Mouse (Mus musculus) adrenal gland, adult 2 months (tissue): ENCODE measurements around the gene Rptor. TPM values are rescaled to one million over a fixed set of nuclear protein-coding genes. Genes with fewer than 3 reads are reported as not detected.

ENCODE experiments used
- DNase-seq: peaks from one replicate; pipeline ENCODE4 v3.0.0; 2021
- polyA plus RNA-seq: library from polyadenylated mRNA; depleted of rRNA; stranded (reverse); fragments of >200 nt; gene quantifications from 2 replicates; pipeline ENCODE4 v1.2.3, GENCODE M21; 2012
- total RNA-seq, 2 experiments: library from RNA; stranded (reverse); gene quantifications; 2 replicates each; pipeline ENCODE4 v1.2.3; 2021

The Rptor gene
- total and polyA plus RNA-seq, 3 experiments: 43.7 to 47.7 (median 45.2) TPM

GRCm38 (mm10) chr11:119811598-119811997 lies 208.9 kb downstream of the Rptor start:
- DNase-seq: no peak

- DNase-seq: no peak
Measured at GRCm38 (mm10) chr11:119812093-119812492, 209.4 kb downstream of the Rptor start.

GRCm38 (mm10) chr11:119814035-119814558 lies 211.4 kb downstream of the Rptor start:
- no peak for DNase-seq

- no peak for DNase-seq
Measured at GRCm38 (mm10) chr11:119816798-119817361, 214.2 kb downstream of the Rptor start.

GRCm38 (mm10) chr11:119817362-119817837 lies 214.7 kb downstream of the Rptor start:
- peak; percentile 15 for DNase-seq

- no peak for DNase-seq
Measured at GRCm38 (mm10) chr11:119817898-119818297, 215.2 kb downstream of the Rptor start.

GRCm38 (mm10) chr11:119821514-119821913 lies 218.8 kb downstream of the Rptor start:
- no peak for DNase-seq

GRCm38 (mm10) chr11:119824072-119824649 lies 221.5 kb downstream of the Rptor start:
- no peak for DNase-seq

GRCm38 (mm10) chr11:119825783-119826182 lies 223.1 kb downstream of the Rptor start:
- DNase-seq: no peak

GRCm38 (mm10) chr11:119826239-119826638 lies 223.5 kb downstream of the Rptor start:
- DNase-seq: no peak

- no peak for DNase-seq
Measured at GRCm38 (mm10) chr11:119829116-119829515, 226.4 kb downstream of the Rptor start.

GRCm38 (mm10) chr11:119831682-119832081 lies 229.0 kb downstream of the Rptor start:
- DNase-seq: no peak

GRCm38 (mm10) chr11:119833311-119833710 lies 230.6 kb downstream of the Rptor start:
- no peak for DNase-seq

GRCm38 (mm10) chr11:119833877-119834804 lies 231.4 kb downstream of the Rptor start:
- no peak for DNase-seq

GRCm38 (mm10) chr11:119836326-119836725 lies 233.6 kb downstream of the Rptor start:
- no peak for DNase-seq

GRCm38 (mm10) chr11:119837786-119838185 lies 235.1 kb downstream of the Rptor start:
- DNase-seq: no peak

GRCm38 (mm10) chr11:119839411-119840342 lies 237.0 kb downstream of the Rptor start:
- peak; percentile 9 for DNase-seq

- no peak for DNase-seq
Measured at GRCm38 (mm10) chr11:119846608-119847007, 243.9 kb downstream of the Rptor start.

GRCm38 (mm10) chr11:119847076-119847475 lies 244.4 kb downstream of the Rptor start:
- no peak for DNase-seq

GRCm38 (mm10) chr11:119847569-119847968 lies 244.9 kb downstream of the Rptor start:
- no peak for DNase-seq

GRCm38 (mm10) chr11:119848189-119848588 lies 245.5 kb downstream of the Rptor start:
- no peak for DNase-seq
